Mouse (Mus musculus) intestine, postnatal 0 days (tissue): ENCODE measurements at regions not wholly inside any gene's neighbourhood (a gene's known extent, or its start where the extent isn't known, plus 50 kb on each side); places are given as distances from the start of the nearest gene placed in this dataset.

Experiments
- ATAC-seq: fragments of 200-750 bp; cut with Nextera tagmentation; 2 replicates; pipeline ENCODE4 v1.8.0; 2017; ENCODE audit warnings: mild to moderate bottlenecking, moderate TSS enrichment, moderate library complexity
- H3K27ac ChIP-seq: fragments of 300-500 bp; sonication (generic); 2 replicates; pipeline ENCODE4 v1.5.1; 2014; ENCODE audit warnings: mild to moderate bottlenecking, low read depth, low read length, moderate library complexity
- H3K27me3 ChIP-seq: fragments of 300-500 bp; sonication (generic); replicated peaks from 2 replicates; pipeline ENCODE4 v1.6.1; 2014; ENCODE audit warnings: low read length, mixed read lengths; ENCODE audit not compliant: control insufficient read depth, insufficient read depth
- H3K36me3 ChIP-seq: fragments of 300-500 bp; sonication (generic); 2 replicates; pipeline ENCODE4 v1.6.1; 2014; ENCODE audit warnings: mild to moderate bottlenecking, moderate library complexity; ENCODE audit not compliant: control insufficient read depth, insufficient read depth
- H3K4me1 ChIP-seq: fragments of 300-500 bp; sonication (generic); replicated peaks from 2 replicates; pipeline ENCODE4 v1.6.1; 2014; ENCODE audit warnings: antibody characterized with exemption, low read length, mixed read lengths; ENCODE audit not compliant: control insufficient read depth, insufficient read depth
- H3K4me2 ChIP-seq: fragments of 300-500 bp; sonication (generic); replicated peaks from 2 replicates; pipeline ENCODE4 v1.6.1; 2014; ENCODE audit warnings: low read depth, mild to moderate bottlenecking, moderate library complexity
- H3K4me3 ChIP-seq: fragments of 300-500 bp; sonication (generic); 2 replicates; pipeline ENCODE4 v1.5.1; 2014; ENCODE audit warnings: low read depth, low read length
- H3K9ac ChIP-seq: fragments of 300-500 bp; sonication (generic); 2 replicates; pipeline ENCODE4 v1.6.1; 2014; ENCODE audit warnings: mild to moderate bottlenecking, low read depth, low read length
- H3K9me3 ChIP-seq: fragments of 300-500 bp; sonication (generic); 2 replicates; pipeline ENCODE4 v1.6.1; 2016; ENCODE audit warnings: mixed run types; ENCODE audit not compliant: control insufficient read depth
- CTCF ChIP-seq: sonication (generic); IDR thresholded peaks from 2 replicates; pipeline ENCODE4 v1.5.1; 2016; ENCODE audit warnings: low read depth, mild to moderate bottlenecking, control low read depth, antibody characterized with exemption, moderate library complexity
- WGBS: fragments of 180-500 bp; shearing (Covaris S2); extraction: QIAGEN DNeasy Blood & Tissue Kit; methylation state at CpG from one replicate; pipeline ENCODE4 v1.1.7; 2014; 5-methylcytosine and 5-hydroxymethylcytosine counted together

- H3K4me1 ChIP-seq = no peaks in the 10 kb centered on the region
- H3K36me3 ChIP-seq = no peaks in the 10 kb centered on the region
- H3K9ac ChIP-seq = no peak overlapping the region
- H3K4me3 ChIP-seq = no peak overlapping the region
- H3K9me3 ChIP-seq = no peaks in the 10 kb centered on the region
- no peak for ATAC-seq
- WGBS = 24% methylated on average over 2 of the region's 2 CpGs
- no peak overlapping the region for H3K4me2 ChIP-seq
- no peak overlapping the region for H3K27ac ChIP-seq
- TF ChIP-seq CTCF = no peak
- no peaks in the 10 kb centered on the region for H3K27me3 ChIP-seq
Measured at GRCm38 (mm10) chr15:62524628-62525027, 1320.3 kb downstream of the Gsdmc2 start.

- H3K4me1 ChIP-seq = no peaks in the 10 kb centered on the region
- H3K4me2 ChIP-seq = no peak overlapping the region
- no peaks in the 10 kb centered on the region for H3K36me3 ChIP-seq
- no peaks in the 10 kb centered on the region for H3K9me3 ChIP-seq
- 43% methylated on average over 2 of the region's 2 CpGs for WGBS
- ATAC-seq = no peak
- no peak overlapping the region for H3K4me3 ChIP-seq
- no peaks in the 10 kb centered on the region for H3K27me3 ChIP-seq
- TF ChIP-seq CTCF = no peak
- H3K27ac ChIP-seq = no peak overlapping the region
- no peak overlapping the region for H3K9ac ChIP-seq
Measured at GRCm38 (mm10) chr15:62524135-62524534, 1320.8 kb downstream of the Gsdmc2 start.

- no peaks in the 10 kb centered on the region for H3K27me3 ChIP-seq
- no peak overlapping the region for H3K27ac ChIP-seq
- H3K36me3 ChIP-seq = no peaks in the 10 kb centered on the region
- 78% methylated on average over 1 of the region's 1 CpGs for WGBS
- no peak overlapping the region for H3K9ac ChIP-seq
- no peaks in the 10 kb centered on the region for H3K9me3 ChIP-seq
- H3K4me2 ChIP-seq = no peak overlapping the region
- no peak for ATAC-seq
- TF ChIP-seq CTCF = no peak
- no peaks in the 10 kb centered on the region for H3K4me1 ChIP-seq
- H3K4me3 ChIP-seq = no peak overlapping the region
Measured at GRCm38 (mm10) chr15:62513462-62513861, 1331.5 kb downstream of the Gsdmc2 start.

GRCm38 (mm10) chr15:62511461-62511860, 1333.5 kb downstream of the Gsdmc2 start:
- no peak overlapping the region for H3K9ac ChIP-seq
- no peak for ATAC-seq
- H3K27ac ChIP-seq = no peak overlapping the region
- no peak for TF ChIP-seq CTCF
- 78% methylated on average over 2 of the region's 2 CpGs for WGBS
- H3K4me3 ChIP-seq = no peak overlapping the region
- no peaks in the 10 kb centered on the region for H3K27me3 ChIP-seq
- H3K4me2 ChIP-seq = no peak overlapping the region
- H3K4me1 ChIP-seq = no peaks in the 10 kb centered on the region
- no peaks in the 10 kb centered on the region for H3K36me3 ChIP-seq
- H3K9me3 ChIP-seq = no peaks in the 10 kb centered on the region

- H3K4me2 ChIP-seq = no peak overlapping the region
- TF ChIP-seq CTCF = no peak
- H3K9me3 ChIP-seq = no peaks in the 10 kb centered on the region
- no peak overlapping the region for H3K9ac ChIP-seq
- no peak overlapping the region for H3K27ac ChIP-seq
- no peak for ATAC-seq
- H3K36me3 ChIP-seq = no peaks in the 10 kb centered on the region
- H3K4me1 ChIP-seq = no peaks in the 10 kb centered on the region
- no peaks in the 10 kb centered on the region for H3K27me3 ChIP-seq
- no peak overlapping the region for H3K4me3 ChIP-seq
- 73% methylated on average over 3 of the region's 3 CpGs for WGBS
Measured at GRCm38 (mm10) chr15:62503866-62504265, 1341.1 kb downstream of the Gsdmc2 start.

- no peak overlapping the region for H3K4me3 ChIP-seq
- TF ChIP-seq CTCF = no peak
- H3K9me3 ChIP-seq = no peaks in the 10 kb centered on the region
- 40% methylated on average over 4 of the region's 4 CpGs for WGBS
- H3K4me2 ChIP-seq = no peak overlapping the region
- peak; percentile 96 for ATAC-seq
- 0 out of 2 replicates have a peak overlapping the region, but pooled peaks have one; percentile 9 for H3K27ac ChIP-seq
- no peak overlapping the region for H3K9ac ChIP-seq
- H3K4me1 ChIP-seq = no peaks in the 10 kb centered on the region
- no peaks in the 10 kb centered on the region for H3K36me3 ChIP-seq
- no peaks in the 10 kb centered on the region for H3K27me3 ChIP-seq
Measured at GRCm38 (mm10) chr15:62500966-62501365, 1344.0 kb downstream of the Gsdmc2 start.

- WGBS = 45% methylated on average over 2 of the region's 2 CpGs
- Histone ChIP-seq H3K4me3 (no peak overlapping the region), H3K4me1 (no peaks in the 10 kb centered on the region), H3K27me3 (no peaks in the 10 kb centered on the region), H3K27ac (0 out of 2 replicates have a peak overlapping the region, but pooled peaks have one; percentile 9), H3K36me3 (no peaks in the 10 kb centered on the region), H3K9ac (no peak overlapping the region), H3K4me2 (no peak overlapping the region), H3K9me3 (no peaks in the 10 kb centered on the region)
- ATAC-seq = peak; percentile 90
- no peak for TF ChIP-seq CTCF
Measured at GRCm38 (mm10) chr15:62500522-62500921, 1344.5 kb downstream of the Gsdmc2 start.
